Mouse (Mus musculus): ENCODE results near the gene Acta2.

GRCm38 (mm10) chr19:34195031-34195430 is 60.4 kb downstream of the Acta2 start:
- TF ChIP-seq CTCF (IDR thresholded peaks at IDR 0.05; ENCODE audit: borderline replicate concordance, extremely low read depth, insufficient read depth, insufficient read length) (no peak), POLR2A (IDR thresholded peaks at IDR 0.05; ENCODE audit: borderline replicate concordance, extremely low read depth, insufficient read depth, insufficient read length, poor library complexity, severe bottlenecking) (no peak)
